Mouse (Mus musculus): ENCODE data around the gene Ino80. TPM values are rescaled to one million over a fixed set of nuclear protein-coding genes. Genes with fewer than 3 reads are reported as not detected.

The Ino80 gene
- polyA plus RNA-seq, 1 experiment from 2014 or later: 4.0 TPM

GRCm38 (mm10) chr2:119344537-119345138, 132.8 kb downstream of the Ino80 start:
- Histone ChIP-seq H3K4me2 (replicated peaks) (no peak overlapping the region), H3K27me3 (replicated peaks) (no peaks in the 10 kb centered on the region), H3K36me3 (no peaks in the 10 kb centered on the region), H3K4me3 (replicated peaks) (no peak overlapping the region), H3K9ac (no peak overlapping the region), H3K27ac (no peak overlapping the region), H3K9me3 (no peaks in the 10 kb centered on the region), H3K4me1 (replicated peaks) (no peaks in the 10 kb centered on the region)
- ATAC-seq: no peak
- WGBS: 36% methylated on average over 6 of the region's 6 CpGs

DNA sequence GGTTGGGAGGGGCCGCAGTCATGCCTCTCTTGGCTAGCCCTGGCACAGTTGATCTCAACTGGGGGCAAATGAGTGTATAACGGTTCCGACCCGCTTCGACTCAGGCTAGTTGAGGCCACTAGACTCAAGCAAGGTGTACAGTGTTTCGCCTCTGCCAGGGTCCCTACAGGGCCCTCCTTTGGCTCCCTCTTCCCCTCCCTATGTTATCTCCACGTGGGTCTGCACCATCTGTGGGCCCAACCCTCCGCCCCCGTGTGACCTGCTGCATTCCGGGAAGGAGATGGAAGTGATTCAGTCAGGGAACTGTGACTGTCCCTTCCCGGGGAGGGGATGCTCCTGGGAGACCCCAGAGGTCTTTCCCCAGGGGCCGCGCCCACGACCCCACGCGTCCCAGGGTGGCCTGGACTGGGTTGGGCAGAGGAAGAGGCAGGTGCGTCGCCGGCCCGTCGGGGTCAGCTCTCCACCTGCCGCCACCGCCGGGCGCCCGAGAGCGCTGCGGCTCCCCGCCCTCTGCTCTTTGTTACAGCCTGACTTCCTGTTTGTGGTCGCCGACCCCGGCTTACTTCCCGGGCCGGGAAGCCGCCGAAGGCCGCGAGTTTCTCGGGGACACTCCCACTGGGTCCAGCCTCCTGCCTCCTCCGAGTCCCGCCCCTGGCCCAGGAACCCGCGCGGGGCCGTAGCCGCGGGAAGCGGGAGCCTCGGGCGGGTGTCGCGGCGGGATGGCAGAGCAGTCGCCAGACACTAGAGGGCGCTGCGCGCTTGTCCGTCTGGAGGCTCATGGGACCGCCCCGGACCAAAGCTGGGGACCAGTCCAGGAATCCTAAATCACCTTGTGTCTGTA, 139.8 kb downstream of the Ino80 start:
- Histone ChIP-seq H3K4me3 (replicated peaks) (peak overlapping the region; percentile 52), H3K36me3 (no peaks in the 10 kb centered on the region), H3K27ac (peak overlapping the region; percentile 77), H3K4me1 (replicated peaks) (peaks cover 6% of the 10 kb centered on the region; the same call in 1 of the 2 replicates), H3K9me3 (no peaks in the 10 kb centered on the region), H3K27me3 (replicated peaks) (no peaks in the 10 kb centered on the region), H3K4me2 (replicated peaks) (peak overlapping the region; percentile 90), H3K9ac (peak overlapping the region; percentile 59)
- WGBS: 8% methylated on average over 60 of the region's 60 CpGs
- ATAC-seq: peak; percentile 92

- 62% methylated on average over 10 of the region's 10 CpGs for WGBS
- H3K4me3 ChIP-seq (replicated peaks): no peak overlapping the region
- H3K4me2 ChIP-seq (replicated peaks): no peak overlapping the region
- no peak overlapping the region for H3K9ac ChIP-seq
- H3K9me3 ChIP-seq: no peaks in the 10 kb centered on the region
- no peaks in the 10 kb centered on the region for H3K27me3 ChIP-seq (replicated peaks)
- peak overlapping the region; percentile 0; the same call in 1 of the 2 replicates for H3K27ac ChIP-seq
- H3K36me3 ChIP-seq: no peaks in the 10 kb centered on the region
- no peak for ATAC-seq
- H3K4me1 ChIP-seq (replicated peaks): peaks cover 6% of the 10 kb centered on the region; the same call in 1 of the 2 replicates
Measured at GRCm38 (mm10) chr2:119336470-119336869, 141.0 kb downstream of the Ino80 start.

GRCm38 (mm10) chr2:119336002-119336401, 141.5 kb downstream of the Ino80 start:
- 72% methylated on average over 2 of the region's 2 CpGs for WGBS

DNA sequence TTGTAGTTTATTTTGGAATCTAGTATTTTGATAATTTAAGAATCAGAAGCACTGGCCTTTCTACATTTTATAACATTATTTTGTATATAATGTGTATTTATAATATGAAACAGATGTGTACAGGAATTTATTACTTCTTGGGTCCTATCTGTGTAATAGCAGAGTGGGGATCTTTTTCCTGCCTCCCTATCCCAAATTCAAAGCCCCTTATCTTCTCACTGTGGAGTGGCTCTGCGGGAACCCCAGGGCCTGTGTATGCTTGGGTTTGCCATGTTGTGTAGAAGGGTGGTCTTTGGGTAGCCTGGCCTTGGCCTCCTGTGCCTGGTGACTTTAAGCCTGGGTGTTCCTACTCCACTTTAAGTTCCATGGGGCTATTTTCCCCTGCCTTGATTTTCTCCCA, 142.0 kb downstream of the Ino80 start:
- Histone ChIP-seq H3K27me3 (replicated peaks) (no peaks in the 10 kb centered on the region), H3K9ac (no peak overlapping the region), H3K4me3 (replicated peaks) (no peak overlapping the region), H3K27ac (no peak overlapping the region; the same call in 1 of the 2 replicates), H3K9me3 (no peaks in the 10 kb centered on the region), H3K36me3 (no peaks in the 10 kb centered on the region), H3K4me1 (replicated peaks) (peaks cover 6% of the 10 kb centered on the region; the same call in 1 of the 2 replicates), H3K4me2 (replicated peaks) (no peak overlapping the region)
- 79% methylated on average over 1 of the region's 1 CpGs for WGBS
- ATAC-seq: no peak

More at GRCm38 (mm10) chr2:119336002-119336401, 141.5 kb downstream of the Ino80 start:
- no peaks in the 10 kb centered on the region for H3K9me3 ChIP-seq
- H3K4me2 ChIP-seq (replicated peaks): no peak overlapping the region
- peaks cover 6% of the 10 kb centered on the region; the same call in 1 of the 2 replicates for H3K4me1 ChIP-seq (replicated peaks)
- H3K4me3 ChIP-seq (replicated peaks): no peak overlapping the region
- H3K36me3 ChIP-seq: no peaks in the 10 kb centered on the region
- no peaks in the 10 kb centered on the region for H3K27me3 ChIP-seq (replicated peaks)
- ATAC-seq: no peak
- 0 out of 2 replicates have a peak overlapping the region, but pooled peaks have one; percentile 0 for H3K27ac ChIP-seq
- no peak overlapping the region for H3K9ac ChIP-seq

DNA sequence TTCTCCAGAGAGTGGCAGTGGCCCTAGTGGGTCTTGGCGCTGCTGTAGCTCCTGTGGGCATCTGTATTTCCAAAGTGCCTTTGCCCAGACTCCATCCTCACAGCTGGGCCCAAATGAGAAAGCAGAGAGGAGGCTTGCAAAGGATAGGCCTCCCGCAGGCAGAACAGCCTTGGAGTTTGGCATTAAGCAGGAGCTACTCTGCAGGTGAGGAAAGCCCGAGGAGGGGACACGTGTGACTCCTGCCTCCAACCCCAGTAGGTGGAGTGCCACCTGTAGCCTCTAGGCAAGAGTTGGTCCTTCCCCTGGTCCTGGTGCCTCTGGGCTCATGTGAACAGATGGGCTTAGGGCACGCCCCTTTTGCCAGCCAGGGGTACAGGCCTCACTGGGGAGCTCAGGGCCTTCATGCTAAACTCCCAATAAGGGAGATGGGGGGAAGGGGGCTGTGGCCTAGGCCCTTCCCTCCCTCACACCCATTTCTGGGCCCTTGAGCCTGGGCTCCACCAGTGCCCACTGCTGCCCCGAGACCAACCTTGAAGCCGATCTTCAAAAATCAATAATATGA, 142.4 kb downstream of the Ino80 start:
- H3K4me2 ChIP-seq (replicated peaks): no peak overlapping the region
- 84% methylated on average over 7 of the region's 7 CpGs for WGBS
- no peaks in the 10 kb centered on the region for H3K36me3 ChIP-seq
- no peak for ATAC-seq
- H3K27me3 ChIP-seq (replicated peaks): no peaks in the 10 kb centered on the region
- H3K27ac ChIP-seq: no peak overlapping the region
- H3K4me3 ChIP-seq (replicated peaks): no peak overlapping the region
- H3K9ac ChIP-seq: no peak overlapping the region
- no peaks in the 10 kb centered on the region for H3K9me3 ChIP-seq
- H3K4me1 ChIP-seq (replicated peaks): peaks cover 6% of the 10 kb centered on the region; the same call in 1 of the 2 replicates

- Histone ChIP-seq H3K36me3 (no peaks in the 10 kb centered on the region), H3K4me1 (replicated peaks) (peaks cover 10% of the 10 kb centered on the region), H3K9ac (no peak overlapping the region), H3K27me3 (replicated peaks) (0 out of 2 replicates have a peak, but pooled peaks cover 1% of the 10 kb centered on the region), H3K4me2 (replicated peaks) (peak overlapping the region; percentile 1; the same call in 1 of the 2 replicates), H3K9me3 (no peaks in the 10 kb centered on the region), H3K27ac (no peak overlapping the region), H3K4me3 (replicated peaks) (no peak overlapping the region)
- no peak for ATAC-seq
- WGBS: 56% methylated on average over 1 of the region's 1 CpGs
Measured at GRCm38 (mm10) chr2:119334135-119334534, 143.4 kb downstream of the Ino80 start.

- Histone ChIP-seq H3K36me3 (no peaks in the 10 kb centered on the region), H3K9ac (no peak overlapping the region), H3K27ac (no peak overlapping the region), H3K4me3 (replicated peaks) (no peak overlapping the region), H3K4me1 (replicated peaks) (peaks cover 17% of the 10 kb centered on the region), H3K9me3 (no peaks in the 10 kb centered on the region), H3K4me2 (replicated peaks) (no peak overlapping the region), H3K27me3 (replicated peaks) (peaks cover 10% of the 10 kb centered on the region; the same call in 1 of the 2 replicates)
- 73% methylated on average over 24 of the region's 24 CpGs for WGBS
- ATAC-seq: no peak
Measured at GRCm38 (mm10) chr2:119332177-119332661, 145.3 kb downstream of the Ino80 start.

- no peak overlapping the region for H3K4me3 ChIP-seq (replicated peaks)
- no peak overlapping the region for H3K9ac ChIP-seq
- no peak for ATAC-seq
- no peak overlapping the region for H3K27ac ChIP-seq
- H3K36me3 ChIP-seq: no peaks in the 10 kb centered on the region
- H3K27me3 ChIP-seq (replicated peaks): peaks cover 17% of the 10 kb centered on the region
- no peak overlapping the region for H3K4me2 ChIP-seq (replicated peaks)
- whole genome bisulfite sequencing: 90% methylated on average over 8 of the region's 8 CpGs
- no peaks in the 10 kb centered on the region for H3K9me3 ChIP-seq
- peaks cover 28% of the 10 kb centered on the region for H3K4me1 ChIP-seq (replicated peaks)
Measured at GRCm38 (mm10) chr2:119330795-119331194, 146.7 kb downstream of the Ino80 start.

GRCm38 (mm10) chr2:119329123-119329817, 148.2 kb downstream of the Ino80 start:
- H3K9me3 ChIP-seq: no peaks in the 10 kb centered on the region
- H3K9ac ChIP-seq: no peak overlapping the region
- H3K36me3 ChIP-seq: no peaks in the 10 kb centered on the region
- H3K27me3 ChIP-seq (replicated peaks): peaks cover 30% of the 10 kb centered on the region
- H3K4me1 ChIP-seq (replicated peaks): peaks cover 42% of the 10 kb centered on the region
- peak overlapping the region; percentile 100 for H3K4me2 ChIP-seq (replicated peaks)
- peak; percentile 78 for ATAC-seq
- H3K27ac ChIP-seq: 0 out of 2 replicates have a peak overlapping the region, but pooled peaks have one; percentile 7
- H3K4me3 ChIP-seq (replicated peaks): no peak overlapping the region
- 37% methylated on average over 3 of the region's 3 CpGs for WGBS

- Histone ChIP-seq H3K9me3 (no peaks in the 10 kb centered on the region), H3K9ac (no peak overlapping the region), H3K36me3 (no peaks in the 10 kb centered on the region), H3K27ac (no peak overlapping the region), H3K27me3 (replicated peaks) (peaks cover 35% of the 10 kb centered on the region), H3K4me3 (replicated peaks) (peak overlapping the region; percentile 14), H3K4me1 (replicated peaks) (peaks cover 47% of the 10 kb centered on the region), H3K4me2 (replicated peaks) (peak overlapping the region; percentile 100)
- no peak for ATAC-seq
- 36% methylated on average over 5 of the region's 5 CpGs for WGBS
Measured at GRCm38 (mm10) chr2:119328546-119328945, 148.9 kb downstream of the Ino80 start.

Measured in intestine, embryonic 15.5 days (tissue).